Mouse (Mus musculus) cerebellum, adult 11-12 months (tissue): ENCODE measurements around the gene Gripap1.
"Not testable (repeated sequence)": the region's sequence is repeated elsewhere in the genome, so short reads cannot be mapped to it uniquely, and the experiment has no call there.

Source experiments
- DNase-seq: peaks from one replicate; pipeline ENCODE4 v3.0.0; 2022

Gripap1 gene

DNA sequence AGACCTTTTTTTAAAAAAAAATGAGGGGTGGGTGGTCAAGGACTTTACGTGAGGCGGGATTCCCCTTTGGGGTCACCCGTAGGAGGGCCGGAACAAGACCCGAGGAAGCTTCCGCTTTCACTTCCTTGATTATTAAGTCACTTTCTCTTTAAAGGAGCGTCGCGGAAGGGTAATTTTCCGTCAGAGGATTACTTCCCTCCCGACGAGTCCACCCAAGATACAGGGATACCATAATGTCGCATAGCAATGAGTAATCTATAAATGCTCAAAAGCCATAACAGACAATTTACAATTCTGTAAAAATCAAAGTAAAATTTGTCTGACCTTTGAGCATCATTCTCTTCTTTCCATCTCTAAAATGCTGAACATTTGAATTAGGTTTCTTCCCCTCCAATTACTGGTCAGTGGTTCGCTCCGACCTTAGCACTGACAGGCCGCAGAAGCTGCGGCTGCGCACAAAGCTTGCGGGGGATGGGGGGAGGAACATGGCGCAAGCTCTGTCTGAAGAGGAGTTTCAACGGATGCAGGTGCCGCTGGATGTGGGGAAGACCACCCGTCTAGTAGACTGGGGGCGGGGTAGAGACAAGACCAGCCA, at the start of gene Gripap1:
Gene Gripap1, plus strand, starts transcription at position 224 of the 595 bp plus-strand sequence.
- DNase-seq: peak; percentile 74

DNA sequence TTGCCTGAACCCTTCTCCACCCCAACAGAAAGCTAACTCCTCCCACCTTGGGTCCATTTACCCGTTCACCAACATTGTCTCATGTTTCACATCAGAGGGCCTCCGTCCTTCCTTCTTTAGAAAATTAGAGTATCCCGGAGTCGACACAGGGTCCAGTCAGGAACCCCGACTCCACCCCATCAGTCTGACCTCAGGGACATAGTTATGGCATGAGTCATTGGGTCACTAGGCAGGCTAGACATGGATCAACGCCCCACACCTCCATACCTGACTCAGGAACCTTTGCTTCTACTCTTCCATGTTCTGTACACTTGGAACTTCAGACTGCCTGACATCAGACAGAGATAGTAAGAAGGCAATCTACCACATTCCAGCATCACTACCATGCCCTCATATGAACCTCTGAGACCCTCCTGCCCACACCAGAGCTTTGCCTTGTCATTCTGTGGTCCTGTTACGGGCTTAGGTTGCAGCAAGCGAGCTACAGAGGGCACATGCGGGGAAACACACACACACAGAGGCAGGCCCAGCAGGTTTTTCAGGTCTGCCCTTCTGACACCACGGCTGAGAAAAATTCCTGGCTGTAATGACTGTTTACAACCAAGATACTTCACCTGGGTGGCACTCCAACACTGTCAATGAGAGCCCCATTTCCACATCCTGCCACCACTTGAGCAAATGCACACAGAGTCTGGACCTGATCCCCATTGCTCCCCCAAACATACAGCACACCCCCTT, 49.3 kb upstream of the Gripap1 start:
- peak; percentile 41 for DNase-seq

DNA sequence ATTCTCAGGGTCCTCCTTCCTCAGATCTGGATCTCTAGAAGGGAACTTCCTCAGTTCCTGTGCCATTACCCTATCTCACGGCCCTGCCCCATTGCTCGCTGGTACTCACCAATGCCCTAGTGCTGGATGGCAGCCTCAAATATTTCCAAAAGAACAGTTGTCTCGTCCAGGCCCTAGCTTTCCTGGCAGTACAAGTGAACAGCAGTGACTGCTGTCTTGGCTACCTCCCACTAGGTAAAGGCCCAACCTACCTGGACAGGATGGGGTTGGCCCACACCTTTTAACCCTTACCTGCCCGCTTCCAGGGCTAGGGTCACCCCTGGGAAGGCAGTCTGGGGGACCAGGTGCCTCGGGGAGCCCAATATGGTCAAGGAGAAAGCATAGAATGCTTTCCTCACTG, 48.5 kb upstream of the Gripap1 start:
- DNase-seq: peak; percentile 72

DNA sequence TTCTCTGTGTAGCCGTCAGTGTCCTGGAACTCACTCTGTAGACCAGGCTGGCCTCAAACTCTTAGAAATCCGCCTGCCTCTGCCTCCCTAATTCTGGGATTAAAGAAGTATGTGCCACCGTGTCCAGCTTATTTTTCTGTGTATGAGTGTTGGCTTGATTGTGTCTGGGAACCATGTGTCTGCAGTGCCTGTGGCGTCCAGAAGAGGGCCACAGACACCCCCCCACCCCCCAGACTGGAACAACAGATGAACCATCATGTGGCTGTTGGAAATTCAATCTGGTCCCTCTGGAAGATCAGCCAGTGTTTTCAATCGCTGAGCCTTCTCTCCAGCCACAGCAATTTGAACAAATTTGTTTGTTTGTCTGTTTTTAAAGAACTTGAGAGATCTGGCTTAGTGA, 46.1 kb upstream of the Gripap1 start:
- DNase-seq: no peak

DNA sequence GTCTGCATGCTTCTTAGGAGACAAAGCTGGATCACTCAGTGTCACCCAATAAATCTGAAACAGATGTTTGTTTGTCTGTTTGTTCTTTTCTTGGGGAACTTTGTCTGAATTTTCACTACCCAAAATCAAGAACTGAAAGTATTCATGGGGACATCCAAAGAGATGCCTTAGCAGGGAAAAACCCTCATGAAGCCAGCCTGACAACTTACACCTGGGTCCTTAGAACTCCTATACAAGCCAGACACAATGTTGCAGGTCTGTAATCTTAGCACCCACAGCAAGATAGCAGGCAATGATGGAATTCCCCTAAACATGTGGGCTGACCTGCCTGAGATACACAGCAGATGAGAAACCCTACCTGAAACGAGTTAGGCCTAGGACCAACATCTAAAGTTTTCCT, 44.6 kb upstream of the Gripap1 start:
- DNase-seq: no peak

DNA sequence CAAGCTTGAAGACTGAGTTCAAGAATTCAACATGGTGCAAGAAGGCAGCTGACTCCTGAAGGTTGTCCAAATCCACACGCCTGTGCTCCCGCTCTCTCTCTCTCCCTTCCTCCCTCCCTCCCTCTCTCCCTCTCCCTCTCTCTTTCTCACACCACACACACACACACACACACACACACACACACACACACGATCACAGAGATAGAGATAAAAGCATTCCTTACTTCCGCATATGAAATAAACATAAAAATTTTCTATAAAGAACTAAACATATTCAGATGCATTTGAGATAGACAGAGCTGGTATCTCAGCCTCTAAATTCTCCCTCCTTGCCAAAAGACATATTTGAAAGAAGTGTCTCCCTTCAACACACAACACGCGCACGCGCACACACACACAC, 44.1 kb upstream of the Gripap1 start:
- no peak for DNase-seq

DNA sequence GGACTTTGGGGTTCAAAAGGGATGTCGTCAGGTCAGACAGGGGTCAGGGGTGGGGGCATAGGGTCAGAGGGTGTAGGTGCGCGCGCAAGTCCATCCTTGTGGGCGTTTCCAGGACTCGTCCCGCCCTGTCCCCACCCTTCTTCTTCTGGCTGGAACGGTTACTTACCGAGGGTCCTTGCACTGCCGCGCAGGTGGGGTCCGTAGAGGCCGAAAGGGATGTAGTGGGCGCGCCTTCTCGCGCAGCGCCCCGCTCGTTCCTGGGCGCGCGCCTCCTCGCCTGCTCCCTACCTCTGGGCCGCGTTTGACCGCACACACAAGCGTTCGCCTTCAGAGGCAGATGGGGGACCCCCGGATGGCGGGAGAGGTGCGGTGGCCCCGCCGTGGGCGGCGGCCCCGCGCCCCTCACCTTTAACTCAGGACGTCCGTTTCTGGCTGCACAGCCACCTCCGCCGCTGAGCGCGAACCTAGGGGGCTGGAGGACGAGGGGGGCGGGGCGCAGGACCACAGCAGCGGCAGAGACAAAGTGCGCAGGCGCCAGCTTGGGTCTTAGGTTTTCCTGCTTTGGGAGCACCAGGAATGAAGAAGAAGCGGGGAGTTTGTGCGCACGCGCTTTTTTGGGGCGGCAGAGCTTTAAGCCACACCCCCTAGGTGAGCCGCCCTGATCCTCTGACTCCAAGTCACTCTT, 39.0 kb upstream of the Gripap1 start, which contains the start of gene Ccdc120:
Gene Ccdc120, minus strand, starts transcription at position 474 of the 685 bp plus-strand sequence.
- DNase-seq: peak; percentile 88

DNA sequence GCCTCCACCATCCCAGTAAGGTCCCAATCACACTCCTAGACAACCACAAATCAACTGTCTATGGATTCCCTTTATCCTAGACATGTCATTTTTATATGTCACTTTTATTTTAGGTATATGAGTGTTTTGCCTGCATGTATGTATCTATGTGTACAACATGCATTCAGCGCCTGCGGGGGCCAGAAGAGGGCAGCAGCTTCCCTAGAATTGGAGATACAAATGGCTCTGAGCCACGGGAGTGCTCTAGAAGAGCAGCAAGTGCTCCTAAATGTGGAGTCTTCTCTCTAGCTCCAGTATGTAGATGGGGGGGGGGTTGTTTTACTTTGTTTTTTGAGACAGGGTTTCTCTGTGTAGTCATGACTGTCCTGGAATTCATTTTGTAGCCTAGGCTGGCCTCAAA, 35.9 kb upstream of the Gripap1 start:
- DNase-seq: not testable (repeated sequence)

DNA sequence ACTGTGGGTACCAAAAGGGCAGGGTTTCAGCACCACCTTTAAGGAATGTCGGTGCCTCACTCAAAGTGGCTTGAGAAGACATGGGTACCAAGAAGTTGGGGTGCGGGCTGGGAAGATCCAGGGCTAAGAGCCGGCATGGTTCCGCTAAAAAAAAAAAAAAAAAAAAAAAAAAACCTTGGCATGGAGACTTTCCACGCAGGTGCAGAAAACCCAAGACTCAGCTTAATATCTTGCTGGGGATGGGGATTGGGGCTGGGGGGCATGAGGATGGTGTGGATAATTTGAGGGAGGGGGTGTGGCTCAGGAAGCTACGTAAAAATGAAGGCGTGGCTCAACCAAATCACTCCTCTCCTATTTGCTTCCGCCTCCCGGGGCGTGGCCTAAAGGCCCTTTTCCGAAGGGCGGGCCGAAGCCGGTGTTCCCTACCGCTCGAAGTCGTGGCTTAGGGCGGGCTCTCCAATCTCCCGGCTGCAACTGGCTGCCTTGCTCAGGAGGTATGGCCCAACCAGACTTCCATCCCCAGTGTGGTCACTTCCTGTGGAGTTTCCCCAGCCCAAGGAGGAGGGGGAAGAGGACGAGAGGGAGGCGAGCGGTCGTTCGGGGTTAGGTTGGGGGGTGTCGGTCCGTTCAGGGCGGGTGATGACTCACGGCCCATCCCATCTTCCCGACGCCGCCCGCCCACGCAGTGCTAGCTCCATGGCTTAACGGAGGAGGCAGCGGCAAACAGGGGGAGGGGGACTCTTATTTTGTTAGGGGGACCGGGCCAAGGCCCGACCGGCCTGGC, 27.2 kb upstream of the Gripap1 start, which contains the start of gene Tfe3:
Gene Tfe3, plus strand, starts transcription at position 424 of the 784 bp plus-strand sequence.
- peak; percentile 96 for DNase-seq

DNA sequence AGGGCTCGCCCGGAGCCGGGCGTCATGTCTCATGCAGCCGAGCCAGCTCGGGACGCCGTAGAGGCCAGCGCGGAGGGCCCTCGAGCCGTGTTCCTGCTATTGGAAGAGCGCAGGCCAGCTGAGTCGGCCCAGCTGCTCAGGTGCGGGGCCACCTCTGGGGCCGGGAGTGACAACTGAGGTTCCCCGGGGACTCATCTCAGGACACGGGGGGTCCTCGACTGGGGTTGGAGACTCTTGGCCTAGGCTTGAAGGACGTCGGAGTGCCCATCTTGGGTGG, 26.7 kb upstream of the Gripap1 start:
- DNase-seq: no peak

DNA sequence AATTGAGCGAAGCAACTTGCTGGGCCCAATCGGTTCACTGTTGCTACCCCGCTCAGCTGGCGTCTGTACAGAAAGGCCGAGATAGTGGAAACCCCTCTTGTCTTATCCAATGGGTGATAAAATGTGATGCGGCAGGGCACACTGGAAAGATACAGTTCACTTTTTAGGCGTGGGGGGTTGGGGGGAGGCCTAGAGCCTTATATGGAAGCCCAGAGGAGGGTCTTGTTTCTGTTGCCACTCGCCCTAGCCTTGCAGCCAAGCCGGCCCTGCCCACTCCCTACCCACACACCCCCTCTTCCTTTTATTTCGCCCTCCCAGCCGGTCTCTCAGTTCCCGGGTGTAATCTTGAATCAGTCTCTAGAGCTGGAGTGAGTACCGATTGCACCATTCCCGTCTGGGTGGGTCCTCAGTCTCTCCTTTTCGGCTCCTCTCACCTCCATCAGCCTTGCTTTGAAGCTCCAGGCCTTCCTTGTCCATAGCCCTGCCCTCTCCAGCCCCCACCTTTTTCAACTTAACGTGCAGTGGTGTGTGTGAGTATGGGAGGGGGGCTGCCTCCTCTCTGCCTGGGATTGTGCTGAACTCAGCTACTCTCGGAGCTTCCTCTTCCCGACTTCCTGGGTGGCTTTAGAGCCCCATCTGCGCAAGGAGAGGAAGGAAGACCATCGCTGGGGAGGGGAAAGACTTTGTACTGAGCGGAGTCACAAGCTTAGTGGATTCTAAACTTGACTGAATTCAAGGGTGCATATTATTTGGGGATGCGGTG, 25.8 kb upstream of the Gripap1 start:
- DNase-seq: no peak

DNA sequence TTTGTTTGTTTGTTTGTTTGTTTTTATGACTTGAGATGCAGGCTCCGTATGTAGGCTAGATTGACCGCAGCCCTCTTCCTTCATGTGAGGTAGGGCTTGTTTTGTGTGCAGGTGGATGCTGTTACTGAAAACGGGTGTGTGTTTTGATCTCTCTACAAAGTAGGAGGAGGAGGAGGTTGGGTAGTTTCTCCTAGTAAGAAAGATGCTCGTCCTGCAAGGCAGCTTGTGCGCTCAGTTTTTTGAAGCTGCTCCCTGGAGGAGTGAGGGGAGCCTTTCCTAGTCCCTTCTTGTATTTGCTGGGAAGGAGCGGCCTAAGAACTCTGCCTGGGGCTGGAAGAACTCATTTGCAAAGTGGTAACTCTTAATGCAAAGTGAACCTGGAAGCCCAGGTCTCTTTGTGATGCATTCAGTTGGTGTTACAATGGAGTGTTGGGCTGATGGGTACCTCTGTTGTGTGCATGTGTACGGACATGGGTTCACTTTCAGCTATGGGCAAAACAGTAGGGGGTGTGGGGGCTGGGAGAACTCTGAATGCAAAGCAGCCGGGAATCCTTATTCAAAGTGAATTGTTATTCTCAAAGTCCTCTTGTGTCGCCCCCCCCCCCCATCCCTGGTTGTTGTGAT, 24.8 kb upstream of the Gripap1 start:
- DNase-seq: no peak

DNA sequence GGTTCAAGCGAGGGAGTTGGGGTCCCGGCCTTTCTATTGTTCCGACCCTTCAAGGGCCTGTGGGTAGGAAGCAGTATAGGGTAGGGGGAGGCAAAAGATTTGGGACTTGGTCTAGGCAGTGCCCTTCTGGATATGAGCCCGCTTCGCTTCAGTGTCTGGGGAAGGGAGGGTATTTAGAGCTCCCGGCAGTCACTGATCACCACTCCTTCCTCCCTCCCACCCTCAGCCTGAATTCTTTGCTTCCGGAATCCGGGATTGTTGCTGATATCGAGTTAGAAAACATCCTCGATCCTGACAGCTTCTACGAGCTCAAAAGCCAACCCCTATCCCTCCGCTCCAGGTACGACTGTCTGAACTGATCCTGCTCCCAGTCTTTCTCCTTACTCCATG, 24.3 kb upstream of the Gripap1 start:
- no peak for DNase-seq

DNA sequence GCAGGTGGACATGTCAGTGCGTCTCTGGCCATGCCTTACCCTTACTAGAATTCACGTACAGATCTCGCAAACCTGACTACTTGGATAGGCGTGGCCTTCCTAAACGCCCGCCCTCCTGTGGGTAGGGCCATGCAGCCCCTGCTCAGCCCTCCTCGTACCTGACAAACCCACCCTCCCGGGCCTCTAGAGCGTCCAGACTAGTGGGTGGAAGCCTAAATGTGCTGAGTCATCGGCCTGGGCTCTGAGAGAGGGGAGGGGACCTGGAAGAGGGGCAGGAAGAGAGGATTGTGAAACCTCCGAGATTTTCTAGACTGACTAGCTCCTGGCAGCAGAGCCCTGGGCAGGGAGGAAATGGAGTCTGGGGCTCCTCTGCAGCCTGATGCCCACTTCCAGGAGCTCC, 23.8 kb upstream of the Gripap1 start:
- peak; percentile 37 for DNase-seq

DNA sequence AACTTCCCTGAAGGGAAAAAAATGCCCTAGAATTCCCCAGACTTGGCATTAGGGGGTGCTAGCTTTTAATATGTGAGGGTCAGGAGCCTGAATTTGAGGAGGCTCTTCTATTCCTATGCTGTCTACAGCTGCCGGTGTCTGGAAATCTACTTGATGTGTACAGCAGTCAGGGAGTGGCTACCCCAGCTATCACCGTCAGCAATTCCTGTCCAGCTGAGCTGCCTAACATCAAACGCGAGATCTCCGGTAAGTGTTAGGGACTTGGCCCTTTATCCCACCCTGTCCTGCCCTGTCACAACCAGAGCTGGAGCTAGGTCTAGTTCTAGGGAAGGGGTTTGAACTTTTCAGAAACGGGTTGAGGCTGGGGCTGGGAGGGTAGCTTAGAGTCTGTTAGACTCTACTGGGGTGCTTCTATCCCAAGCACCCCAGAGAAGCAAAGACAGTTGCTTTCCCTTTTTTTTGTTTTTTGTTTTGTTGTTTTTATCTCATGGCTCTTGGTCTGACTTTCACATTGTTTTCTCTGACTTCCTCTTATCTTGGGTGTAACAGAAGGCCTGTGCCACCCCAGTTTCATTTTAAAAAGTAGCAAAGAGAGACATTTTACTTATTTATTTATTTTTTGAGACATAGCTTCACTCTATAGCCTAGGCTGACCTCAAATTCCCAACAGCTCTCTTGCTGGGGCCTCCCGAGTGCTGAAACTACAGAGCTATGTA, 20.1 kb upstream of the Gripap1 start:
- DNase-seq: no peak

DNA sequence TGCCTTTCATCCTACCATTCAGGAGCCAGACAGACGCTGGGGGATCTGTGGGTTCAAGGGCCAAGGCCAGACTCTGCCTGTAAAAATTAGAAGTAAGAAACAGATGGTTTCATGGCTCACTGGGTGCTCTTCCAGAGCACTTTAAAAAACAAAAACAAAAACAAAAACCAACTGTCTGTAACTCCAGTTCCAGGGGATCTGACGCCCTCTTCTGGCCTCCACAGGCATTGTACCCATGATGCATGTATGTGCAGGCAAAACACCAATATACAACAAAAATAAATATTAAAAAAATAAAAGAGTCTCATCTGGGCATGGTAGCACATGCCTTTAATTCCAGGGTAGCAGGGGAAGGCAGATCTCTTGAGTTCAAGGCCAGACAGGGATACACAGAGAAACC, 16.8 kb upstream of the Gripap1 start:
- no peak for DNase-seq

DNA sequence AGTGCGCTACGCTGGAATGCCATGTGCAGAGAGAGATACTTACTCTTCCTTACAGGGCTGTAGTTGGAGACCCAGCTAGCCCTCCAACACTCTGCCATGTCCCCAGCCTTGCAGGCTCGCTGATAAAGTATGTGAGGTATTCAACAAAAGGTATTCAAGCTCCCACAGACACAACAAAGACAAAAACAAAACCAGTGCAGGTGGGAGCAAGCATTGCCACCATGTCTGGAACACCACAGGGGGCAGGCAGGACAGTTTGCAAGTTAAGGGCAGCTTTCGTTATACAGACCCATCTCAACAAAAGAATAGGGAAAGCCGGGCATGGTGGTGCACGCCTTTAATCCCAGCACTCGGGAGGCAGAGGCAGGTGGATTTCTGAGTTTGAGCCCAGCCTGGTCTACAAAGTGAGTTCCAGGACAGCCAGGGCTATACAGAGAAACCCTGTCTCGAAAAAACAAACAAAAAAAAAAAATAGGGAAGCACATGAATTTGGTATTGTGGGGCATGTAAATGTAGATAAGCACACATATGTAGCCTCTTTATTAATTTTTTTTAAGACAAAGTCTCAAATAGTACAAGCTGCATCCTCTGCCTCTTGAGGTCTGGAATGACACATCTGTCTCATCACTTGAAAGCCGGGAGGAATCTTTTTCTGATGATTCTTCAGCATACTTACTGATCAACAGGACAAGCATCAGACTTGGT, 13.9 kb upstream of the Gripap1 start:
- DNase-seq: no peak

DNA sequence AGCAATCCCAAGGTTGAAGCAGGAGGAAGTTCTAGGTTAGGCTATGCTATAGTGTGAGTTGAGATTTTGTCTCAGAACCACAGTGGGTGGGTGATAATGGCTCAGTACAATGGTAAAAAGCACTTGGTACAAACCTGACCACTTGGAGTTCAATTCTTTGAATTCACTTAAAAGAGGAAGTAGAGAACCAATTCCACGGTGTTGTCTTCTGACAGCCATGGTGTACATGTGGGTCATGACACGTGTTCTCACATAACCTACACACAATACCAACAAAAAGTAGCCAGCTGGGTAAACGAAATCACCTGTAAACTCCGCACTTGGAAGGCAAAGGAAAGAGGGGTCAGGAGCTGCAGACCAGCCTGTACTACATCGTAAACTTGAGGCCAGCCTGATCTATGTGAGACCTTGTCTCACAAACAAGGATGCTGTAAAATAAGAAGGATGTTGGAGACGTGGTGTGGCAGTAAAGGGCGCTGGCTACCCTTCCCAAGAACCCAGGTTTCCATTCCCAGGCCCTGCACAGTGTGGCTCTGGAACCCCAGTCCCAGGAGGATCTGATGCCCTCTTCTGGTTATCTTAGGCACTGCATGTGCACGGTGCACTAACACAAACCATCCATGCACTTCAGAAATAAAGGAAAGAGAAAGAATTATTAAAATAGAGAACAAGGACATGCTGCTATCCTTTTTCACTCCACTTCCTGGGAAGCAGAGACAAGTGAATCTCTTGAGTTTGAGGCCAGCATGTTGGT, 13.1 kb upstream of the Gripap1 start:
- DNase-seq: no peak

DNA sequence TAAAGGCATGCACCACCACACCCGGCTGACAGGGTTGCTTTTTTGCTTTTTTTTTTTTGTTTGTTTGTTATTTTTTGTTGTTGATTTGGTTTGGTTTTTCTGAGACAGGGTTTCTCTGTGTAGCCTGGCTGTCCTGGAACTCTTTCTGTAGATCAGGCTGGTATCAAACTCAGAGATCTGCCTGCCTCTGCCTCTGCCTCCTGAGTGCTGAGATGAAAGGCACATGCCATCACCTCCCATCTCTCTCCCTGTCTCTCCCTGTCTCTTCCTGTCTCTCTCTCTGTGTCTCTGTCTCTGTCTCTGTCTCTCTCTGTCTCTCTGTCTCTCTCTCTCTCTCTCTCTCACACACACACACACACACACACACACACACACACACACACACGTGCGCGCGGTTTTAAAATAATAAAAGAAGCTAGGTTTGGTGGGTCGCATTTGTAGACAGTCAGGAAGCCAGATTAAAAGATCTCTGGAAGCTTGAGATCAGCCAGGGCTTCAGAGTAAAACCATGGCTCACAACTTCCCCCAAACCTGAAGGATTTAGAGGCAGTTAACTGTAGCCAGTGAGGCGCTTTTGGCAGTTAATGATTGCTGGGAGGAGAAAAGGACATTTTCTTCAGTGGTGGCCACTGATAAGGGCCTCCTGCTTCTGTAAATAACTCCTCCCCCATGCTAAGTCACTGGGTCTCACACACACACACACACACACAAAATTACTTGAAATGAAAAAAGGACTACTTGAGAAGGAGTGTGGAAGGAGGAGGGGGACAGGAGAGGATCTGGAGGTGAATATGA, 10.9 kb upstream of the Gripap1 start:
- DNase-seq: no peak
